Mouse (Mus musculus): Measurements from ENCODE around the gene Idh1. TPM values are rescaled to one million over a fixed set of nuclear protein-coding genes. Genes with fewer than 3 reads are reported as not detected.

Idh1 gene
- total RNA-seq, 2 experiments from 2014 or later = 65.9 to 74.1 TPM

DNA sequence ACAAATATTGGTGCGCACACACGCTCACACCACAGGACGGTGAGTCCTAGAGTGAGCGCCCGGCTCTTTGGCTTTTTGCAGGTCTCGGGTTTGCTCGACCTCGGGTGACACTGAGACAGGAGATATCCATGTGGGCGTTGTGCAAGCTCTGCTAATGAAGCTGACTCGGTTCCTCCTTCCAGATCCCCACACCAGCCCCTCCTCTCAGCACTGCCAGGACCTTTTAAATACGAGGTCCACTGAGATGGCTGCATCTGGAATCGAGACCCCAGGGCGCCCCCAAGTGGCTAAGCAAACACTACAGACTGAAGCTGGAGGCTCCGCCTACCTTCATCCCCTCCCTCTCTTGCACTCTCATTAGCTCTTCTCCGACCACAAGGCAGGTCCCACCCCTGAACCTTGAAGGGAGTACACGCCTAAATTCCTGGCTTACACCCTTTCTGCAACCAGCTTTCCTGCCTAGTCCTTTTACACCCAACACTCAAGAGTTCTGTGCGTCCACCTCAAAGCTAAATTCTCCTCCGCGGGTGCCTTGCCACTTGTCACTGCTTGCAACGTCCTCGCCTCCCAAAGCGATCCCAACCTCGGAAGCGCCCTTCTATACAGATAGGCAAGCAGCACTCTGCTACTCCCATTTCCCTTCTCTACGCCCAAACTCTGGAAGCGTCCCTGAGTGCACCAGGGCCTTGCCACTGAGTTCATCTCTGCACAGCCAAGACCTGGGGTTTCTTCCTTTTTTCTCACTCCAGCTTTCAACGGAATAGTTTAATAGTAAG is 8.0 kb downstream of the Idh1 start:
- intact Hi-C loops (cut with DNase I) = loop anchor here (2.0 kb wide), 2 partner anchors 66 to 132 kb away; no protein-coding TSS in a partner anchor
- peak; percentile 93 for DNase-seq (ENCODE audit: low spot score)

DNA sequence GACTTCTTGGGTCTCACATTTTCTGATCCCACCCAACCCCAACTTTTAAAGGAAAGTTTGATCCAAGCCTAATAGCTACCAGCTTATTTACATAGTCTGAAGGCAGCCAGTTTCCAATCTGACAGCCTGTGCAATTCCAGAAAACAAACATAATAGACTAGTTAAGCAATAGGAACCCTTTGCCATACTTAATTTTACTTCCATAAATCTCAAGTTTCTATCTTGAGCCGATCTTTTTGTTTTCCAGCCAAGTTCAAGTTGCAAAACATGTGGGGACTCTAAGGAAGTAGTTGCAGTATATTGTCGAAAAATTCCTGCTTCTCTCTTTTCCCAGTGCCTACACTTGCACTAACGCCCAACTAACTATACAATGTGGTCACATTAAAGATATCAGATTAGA is 8.8 kb downstream of the Idh1 start:
- intact Hi-C loops (cut with DNase I) = no loop called here
- DNase-seq (ENCODE audit: low spot score) = no peak

GRCm38 (mm10) chr1:65176912-65177311 is 9.4 kb downstream of the Idh1 start:
- DNase-seq (ENCODE audit: low spot score) = no peak
- intact Hi-C loops (cut with DNase I) = no loop called here

DNA sequence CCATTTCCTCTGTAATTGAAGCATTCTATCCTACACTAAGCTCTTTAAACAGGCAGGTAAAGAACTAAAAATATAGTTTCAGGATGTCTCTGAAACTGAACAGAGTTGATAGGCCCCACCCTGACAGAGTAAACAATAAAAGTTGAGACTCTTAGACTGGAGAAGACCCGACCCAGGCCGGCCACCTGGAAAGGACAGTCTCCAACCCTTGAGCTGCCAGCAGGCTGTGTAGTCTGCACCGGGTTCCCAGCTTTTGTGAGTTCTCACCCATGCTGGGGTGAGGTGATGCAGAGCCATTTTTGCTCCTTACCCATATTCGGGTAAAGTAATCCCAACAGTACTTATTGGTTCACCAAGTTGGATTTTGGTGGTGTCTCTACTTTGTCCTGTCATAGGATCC is 10.1 kb downstream of the Idh1 start:
- intact Hi-C loops (cut with DNase I) = no loop called here

DNA sequence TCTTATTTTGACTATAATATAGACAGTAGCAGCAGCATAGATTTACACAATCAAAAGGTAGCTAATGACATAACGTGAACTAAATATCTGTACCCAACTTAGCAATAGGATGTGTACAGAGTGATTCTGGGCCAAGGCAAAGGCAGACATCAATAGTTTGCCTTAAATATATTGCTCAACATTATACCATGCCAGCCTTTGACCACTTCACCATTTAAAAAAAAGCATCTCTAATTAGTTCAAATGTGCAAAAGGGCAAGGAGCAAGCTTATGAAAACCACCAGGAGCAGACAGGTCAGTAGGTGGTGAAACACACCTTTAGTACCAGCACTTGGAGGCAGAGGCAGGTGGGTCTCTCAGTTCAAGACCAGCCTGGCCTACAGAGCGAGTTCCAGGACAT is 12.6 kb downstream of the Idh1 start:
- intact Hi-C loops (cut with DNase I) = no loop called here
- DNase-seq (ENCODE audit: low spot score) = no peak

More for the DNA sequence above, 10.1 kb downstream of the Idh1 start:
- no peak for DNase-seq (ENCODE audit: low spot score)

DNA sequence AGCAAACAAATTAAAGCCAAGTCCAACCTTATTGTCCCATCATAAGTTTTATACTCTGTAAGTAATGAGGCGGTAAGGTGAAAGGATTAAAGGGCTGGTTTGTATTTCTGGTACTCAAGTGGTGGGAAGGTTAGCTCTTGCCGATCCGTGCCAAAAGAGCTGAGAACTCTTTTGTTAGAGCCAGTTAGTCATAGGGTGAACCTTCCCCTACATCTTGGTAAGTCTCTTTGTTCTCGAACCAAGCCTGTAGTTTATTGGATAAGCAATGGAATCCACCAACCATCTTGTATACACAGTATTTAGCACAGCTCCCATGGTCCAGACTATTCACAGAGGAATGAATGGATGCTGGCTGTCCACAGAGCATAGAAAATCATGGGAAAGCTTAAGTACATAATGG is 14.7 kb downstream of the Idh1 start:
- no peak for DNase-seq (ENCODE audit: low spot score)
- intact Hi-C loops (cut with DNase I) = no loop called here

GRCm38 (mm10) chr1:65169947-65170346 is 16.4 kb downstream of the Idh1 start:
- no peak for DNase-seq (ENCODE audit: low spot score)
- intact Hi-C loops (cut with DNase I) = no loop called here

DNA sequence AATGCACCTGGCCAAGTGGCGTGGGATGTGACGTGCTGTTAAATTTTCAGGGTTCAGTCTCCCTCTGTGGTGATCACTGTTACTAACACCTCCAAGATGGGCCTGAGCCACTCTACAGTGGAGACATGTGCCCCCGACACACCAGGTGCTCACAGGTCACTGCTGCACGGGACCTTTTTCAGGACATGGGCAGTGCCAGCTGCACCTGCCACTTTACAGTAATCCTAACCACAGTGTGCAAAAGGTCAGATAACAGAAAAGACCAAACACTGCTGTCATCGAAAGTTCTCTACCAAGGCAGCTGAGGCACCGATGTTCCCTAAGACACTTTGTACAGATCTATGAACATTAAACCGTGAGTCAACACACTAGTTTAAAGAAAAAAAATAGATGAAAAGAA is 16.8 kb downstream of the Idh1 start:
- no peak for DNase-seq (ENCODE audit: low spot score)
- intact Hi-C loops (cut with DNase I) = no loop called here

- DNase-seq (ENCODE audit: low spot score) = no peak
Measured at GRCm38 (mm10) chr1:65167496-65167895, 18.8 kb downstream of the Idh1 start.

GRCm38 (mm10) chr1:65162210-65162609 is 24.1 kb downstream of the Idh1 start:
- DNase-seq (ENCODE audit: low spot score) = no peak
- intact Hi-C loops (cut with DNase I) = no loop called here

More at GRCm38 (mm10) chr1:65167496-65167895, 18.8 kb downstream of the Idh1 start:
- intact Hi-C loops (cut with DNase I) = no loop called here

DNA sequence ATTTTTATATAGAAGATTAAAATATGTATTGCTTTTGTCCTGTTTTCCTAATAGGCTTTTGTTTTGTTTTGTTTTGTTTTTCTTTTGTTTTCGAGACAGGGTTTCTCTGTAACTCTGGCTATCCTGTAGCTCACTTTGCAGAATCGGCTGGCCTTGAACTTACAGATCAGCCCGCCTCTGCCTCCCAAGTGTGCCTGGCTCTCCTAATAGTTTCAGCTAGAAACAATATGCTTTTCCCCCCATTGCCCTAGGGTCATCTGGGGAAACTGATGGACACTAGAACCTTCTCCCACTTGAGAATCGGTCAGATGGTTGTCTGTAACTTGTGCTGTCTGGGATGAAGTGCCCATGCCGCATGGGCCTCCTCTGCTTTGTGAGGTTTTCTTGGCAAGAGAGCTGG is 30.2 kb downstream of the Idh1 start:
- no peak for DNase-seq (ENCODE audit: low spot score)
- intact Hi-C loops (cut with DNase I) = no loop called here

- no peak for DNase-seq (ENCODE audit: low spot score)
- intact Hi-C loops (cut with DNase I) = no loop called here
Measured at GRCm38 (mm10) chr1:65154814-65155213, 31.5 kb downstream of the Idh1 start.

- no peak for DNase-seq (ENCODE audit: low spot score)
- intact Hi-C loops (cut with DNase I) = no loop called here
Measured at GRCm38 (mm10) chr1:65147971-65148370, 38.3 kb downstream of the Idh1 start.

- DNase-seq (ENCODE audit: low spot score) = no peak
- intact Hi-C loops (cut with DNase I) = no loop called here
Measured at GRCm38 (mm10) chr1:65147326-65147725, 39.0 kb downstream of the Idh1 start.

DNA sequence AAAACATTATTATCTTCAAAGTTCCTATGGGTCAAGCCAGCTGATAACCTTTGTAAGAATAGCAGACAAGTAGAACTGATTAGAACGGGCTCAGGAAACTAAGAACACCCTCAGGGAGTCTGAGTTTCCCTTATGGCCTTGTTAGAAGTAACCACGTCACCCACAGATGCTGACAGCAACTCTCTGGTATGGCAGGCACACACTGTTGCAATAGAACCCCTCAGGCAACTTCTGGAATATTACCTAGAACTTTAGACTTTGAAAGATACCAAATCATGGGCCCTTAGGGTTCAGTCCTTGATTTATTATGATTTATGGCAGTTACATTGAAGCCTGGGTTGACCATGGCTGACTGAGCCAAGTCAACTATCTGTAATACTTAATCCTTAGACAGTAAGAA is 39.7 kb downstream of the Idh1 start:
- intact Hi-C loops (cut with DNase I) = no loop called here
- no peak for DNase-seq (ENCODE audit: low spot score)

DNA sequence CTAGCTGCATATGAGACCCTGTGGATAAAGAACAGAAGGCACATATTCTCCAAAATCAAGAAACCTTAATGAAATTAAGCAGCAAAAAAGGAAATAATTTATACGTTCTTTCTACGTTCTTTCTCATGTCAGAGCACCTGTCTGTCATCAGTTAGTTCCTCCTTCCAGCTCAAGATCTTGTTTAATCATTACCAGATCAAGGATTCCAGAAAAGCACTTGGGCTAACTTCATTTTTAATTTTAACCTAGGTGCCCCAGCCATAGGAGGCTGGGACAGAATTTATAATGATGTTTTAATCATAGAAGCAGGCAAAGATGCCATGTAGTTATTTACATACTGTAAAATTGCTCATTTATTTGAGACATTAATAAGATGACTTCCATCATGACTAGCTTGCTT is 41.5 kb downstream of the Idh1 start:
- no peak for DNase-seq (ENCODE audit: low spot score)
- intact Hi-C loops (cut with DNase I) = no loop called here

DNA sequence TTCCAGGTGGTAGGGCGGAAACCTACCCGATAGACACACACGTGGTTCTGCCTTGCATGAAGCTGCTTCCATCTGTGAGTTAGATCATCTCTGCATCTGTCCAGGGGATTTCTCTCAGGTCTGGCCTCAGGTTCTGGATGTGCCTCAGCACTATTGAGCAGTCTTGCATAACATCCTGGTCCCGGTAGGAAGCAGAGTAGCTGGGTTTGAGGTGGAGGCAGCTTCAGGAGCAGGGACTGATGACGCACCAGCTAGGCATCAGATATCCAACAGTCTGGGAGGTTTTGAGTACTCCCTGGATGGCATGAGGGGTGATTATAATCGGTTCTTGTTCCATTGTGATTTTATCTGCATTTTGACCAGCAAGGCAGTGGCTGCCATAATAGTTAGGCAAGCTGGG is 48.7 kb downstream of the Idh1 start:
- intact Hi-C loops (cut with DNase I) = no loop called here
- DNase-seq (ENCODE audit: low spot score) = no peak

DNA sequence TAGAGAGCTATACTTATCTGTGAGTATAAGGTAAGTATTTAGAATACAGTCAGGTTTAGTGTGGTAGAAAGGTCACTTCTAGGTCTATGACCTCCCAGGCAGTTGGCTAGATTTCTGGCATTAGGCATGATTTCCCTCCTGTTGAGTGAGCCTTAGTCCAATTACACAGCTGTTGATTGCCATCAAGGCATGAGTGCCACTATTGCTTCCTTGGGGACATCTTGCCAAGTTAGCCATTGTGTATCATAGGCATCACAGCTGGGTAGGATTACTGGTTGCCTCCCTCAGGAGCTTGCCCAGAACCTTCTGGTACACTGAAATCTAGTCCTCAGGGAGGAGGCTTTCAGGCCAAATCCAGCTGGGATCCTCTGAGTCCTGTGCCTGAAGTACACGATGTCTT is 53.5 kb downstream of the Idh1 start:
- intact Hi-C loops (cut with DNase I) = no loop called here
- DNase-seq (ENCODE audit: low spot score) = no peak

- intact Hi-C loops (cut with DNase I) = no loop called here
- no peak for DNase-seq (ENCODE audit: low spot score)
Measured at GRCm38 (mm10) chr1:65131671-65132070, 54.6 kb downstream of the Idh1 start.

DNA sequence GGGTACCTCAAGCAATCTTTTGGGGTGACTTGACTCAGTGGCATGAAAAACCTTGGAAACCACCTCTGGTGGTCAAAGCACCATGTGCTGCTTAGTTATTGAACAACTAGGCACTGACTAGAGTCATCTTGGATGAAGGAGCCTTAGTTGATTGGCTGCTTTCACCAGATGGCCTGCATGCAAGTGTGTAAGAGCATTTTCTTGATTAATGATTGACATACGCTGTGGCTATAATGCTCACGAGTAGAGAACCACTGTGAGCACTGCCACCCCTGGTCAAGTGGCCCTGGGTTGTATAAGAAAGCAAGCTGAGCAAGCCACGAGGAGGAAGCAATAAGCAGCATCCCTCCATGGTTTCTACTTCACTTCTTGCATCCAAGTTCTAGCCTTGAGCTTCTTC is 56.1 kb downstream of the Idh1 start:
- DNase-seq (ENCODE audit: low spot score) = no peak
- intact Hi-C loops (cut with DNase I) = no loop called here

DNA sequence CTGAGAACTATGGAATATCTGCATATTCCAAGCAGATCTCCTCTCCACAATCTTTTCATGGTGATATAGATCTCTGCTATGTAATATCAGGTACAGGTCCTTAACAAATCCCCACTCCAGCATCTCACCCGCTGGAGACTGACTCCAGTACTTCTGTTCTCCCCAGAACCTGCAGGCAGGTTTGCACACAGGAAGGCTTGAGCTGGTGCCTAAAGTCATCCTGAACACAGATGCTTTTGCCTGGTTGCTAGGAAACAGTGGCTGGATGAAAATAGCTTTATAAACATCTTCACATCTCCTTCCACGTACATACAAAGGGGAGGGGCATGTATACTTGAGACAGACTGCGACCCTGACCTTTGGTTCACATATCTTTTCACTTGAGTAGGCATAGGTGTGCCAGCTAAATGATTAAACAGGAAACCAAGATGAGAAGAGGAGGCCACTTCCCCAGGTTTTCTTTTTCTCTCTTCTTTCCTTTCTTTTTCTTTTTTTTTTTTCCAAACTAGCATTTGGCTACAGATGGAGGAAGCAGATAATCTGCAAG is 56.6 kb downstream of the Idh1 start:
- no peak for DNase-seq (ENCODE audit: low spot score)
- intact Hi-C loops (cut with DNase I) = no loop called here

All from heart, postnatal 25 days (tissue).